Mouse (Mus musculus): ENCODE results near the gene Ext2.

DNA sequence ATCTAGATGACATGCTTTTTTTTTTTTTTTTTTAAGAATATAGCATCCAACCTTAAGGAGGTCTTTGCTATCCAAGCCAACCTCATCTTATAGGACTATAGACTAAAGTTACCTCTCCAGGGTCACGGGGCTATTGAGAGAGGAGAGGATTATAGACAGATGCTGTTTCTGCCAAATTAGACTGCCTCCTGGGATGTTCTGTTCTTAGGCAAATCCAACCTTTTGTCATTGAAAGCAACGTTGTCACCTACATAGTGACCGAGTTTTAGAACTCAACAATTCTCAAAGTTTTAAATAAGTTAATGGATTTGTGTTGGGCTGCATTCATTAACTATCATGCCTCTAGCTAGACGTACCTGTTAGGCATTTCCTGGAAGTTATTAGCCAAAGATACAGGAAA is 40.9 kb upstream of the Ext2 start:
- no peak for TF ChIP-seq CTCF (IDR thresholded peaks at IDR 0.05; ENCODE audit: control insufficient read depth, insufficient read depth, insufficient read length)
- TF ChIP-seq MAX (IDR thresholded peaks at IDR 0.05), result no peak
- TF ChIP-seq CEBPB (IDR thresholded peaks at IDR 0.05; ENCODE audit: low read depth), result no peak

All from C2C12 (cell line).